Mouse (Mus musculus) adrenal gland, postnatal 36 days (tissue): ENCODE results near the gene Tox3. TPM values are rescaled to one million over a fixed set of nuclear protein-coding genes. Genes with fewer than 3 reads are reported as not detected.

Experiments
- DNase-seq, 2 experiments: peaks; one replicate each; pipeline ENCODE4 v3.0.0; 2021; ENCODE audit warnings: mixed read lengths in 1 of 2
- total RNA-seq, 2 experiments: library from RNA; stranded (reverse); gene quantifications; 2 replicates each; pipeline ENCODE4 v1.2.3; 2021

Gene Tox3
- total RNA-seq, 2 experiments from 2014 or later, result 2.8 to 3.1 TPM

DNA sequence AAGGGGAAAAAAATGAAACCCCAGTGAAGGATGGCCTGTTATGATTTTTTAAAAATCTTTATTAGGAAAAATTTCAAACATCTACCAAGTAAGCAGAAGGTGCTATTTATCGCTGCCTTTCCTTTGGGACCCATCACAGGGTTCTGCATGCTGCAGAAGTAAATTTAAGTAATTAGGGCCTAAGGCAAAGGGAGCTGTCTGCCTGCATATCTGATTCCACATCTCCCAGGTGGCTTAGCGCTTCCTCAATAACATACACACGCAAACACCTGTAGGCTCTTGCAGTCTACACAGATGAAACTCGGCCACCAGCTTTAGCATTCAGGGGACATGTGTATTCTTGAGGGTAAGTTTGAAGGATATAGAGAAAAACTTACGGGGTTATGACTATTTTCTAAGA, 104.2 kb downstream of the Tox3 start:
- no peak for DNase-seq

DNA sequence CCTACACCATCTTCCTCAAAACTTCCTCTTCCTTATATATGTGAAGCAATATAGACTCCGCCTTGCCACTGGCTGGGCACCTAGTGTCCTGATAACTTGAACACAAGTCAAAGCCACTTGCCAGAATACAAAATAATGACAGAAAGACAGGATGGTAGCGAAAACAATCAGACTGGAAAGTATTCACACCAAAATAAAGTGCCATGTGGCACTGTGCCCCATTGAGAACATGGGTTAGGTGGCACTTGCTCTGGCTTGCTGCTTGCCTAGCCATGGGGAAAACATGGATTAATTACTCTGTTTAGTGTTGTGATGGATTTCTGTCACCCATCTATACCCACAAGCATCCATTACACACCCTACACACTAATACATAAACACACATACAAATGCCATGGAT, 105.8 kb downstream of the Tox3 start:
- no peak for DNase-seq

DNA sequence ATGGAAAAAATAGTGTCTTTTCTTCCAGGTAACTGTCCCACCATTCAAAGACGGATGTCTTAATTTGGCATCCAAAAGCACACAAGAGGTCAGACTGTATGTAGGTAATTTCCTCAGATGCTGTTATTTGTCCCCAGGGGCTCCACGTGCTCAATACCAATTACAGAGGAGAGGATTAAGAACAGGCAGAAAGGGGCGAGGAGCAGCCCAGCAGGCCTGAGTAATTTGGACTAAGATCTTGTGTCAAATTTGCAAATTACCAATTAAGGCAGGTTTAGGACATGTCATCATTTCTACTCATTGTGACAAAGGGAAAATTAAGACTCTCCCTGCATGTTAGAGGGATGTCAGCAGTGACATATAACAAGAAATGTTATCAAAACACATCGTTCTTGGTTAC, 106.7 kb downstream of the Tox3 start:
- DNase-seq, result no peak

DNA sequence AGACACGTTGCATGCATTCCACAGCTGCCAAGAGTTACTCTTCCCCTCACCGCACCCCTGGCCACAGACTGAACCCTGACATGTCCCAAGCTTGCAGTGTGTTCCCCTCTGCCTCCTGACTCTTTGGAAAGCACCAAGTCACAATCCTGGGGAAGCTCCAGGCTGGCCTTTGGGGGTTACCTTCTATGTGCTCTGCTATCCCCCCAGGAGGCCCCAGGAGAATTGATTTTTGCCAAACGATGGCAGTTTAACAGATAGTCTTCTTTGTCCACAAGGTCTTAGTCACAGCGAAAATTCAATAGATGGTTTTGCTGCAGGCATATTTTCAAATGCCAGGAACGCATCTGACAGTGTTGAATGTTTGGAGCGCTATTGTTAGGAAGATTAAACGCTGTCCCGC, 115.6 kb downstream of the Tox3 start:
- no peak for DNase-seq

DNA sequence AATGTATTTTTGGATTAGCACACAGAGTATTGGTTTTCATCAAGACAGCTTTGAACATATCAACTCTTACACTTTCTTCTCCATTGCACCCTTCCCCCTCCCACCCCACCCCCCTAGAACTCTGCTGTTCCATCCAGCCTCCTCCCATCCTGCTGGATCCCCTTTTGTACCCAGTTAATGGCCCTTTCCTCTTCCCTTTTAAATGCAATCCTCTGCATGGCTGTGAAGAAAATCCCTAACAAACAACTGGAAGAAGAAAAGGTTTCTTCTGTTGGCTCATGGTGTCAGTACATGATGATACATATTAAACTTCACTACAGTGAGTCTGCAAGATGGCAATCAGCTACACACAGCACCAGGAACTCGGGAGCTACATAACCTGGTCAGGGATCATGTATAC, 124.0 kb downstream of the Tox3 start:
- no peak for DNase-seq

DNA sequence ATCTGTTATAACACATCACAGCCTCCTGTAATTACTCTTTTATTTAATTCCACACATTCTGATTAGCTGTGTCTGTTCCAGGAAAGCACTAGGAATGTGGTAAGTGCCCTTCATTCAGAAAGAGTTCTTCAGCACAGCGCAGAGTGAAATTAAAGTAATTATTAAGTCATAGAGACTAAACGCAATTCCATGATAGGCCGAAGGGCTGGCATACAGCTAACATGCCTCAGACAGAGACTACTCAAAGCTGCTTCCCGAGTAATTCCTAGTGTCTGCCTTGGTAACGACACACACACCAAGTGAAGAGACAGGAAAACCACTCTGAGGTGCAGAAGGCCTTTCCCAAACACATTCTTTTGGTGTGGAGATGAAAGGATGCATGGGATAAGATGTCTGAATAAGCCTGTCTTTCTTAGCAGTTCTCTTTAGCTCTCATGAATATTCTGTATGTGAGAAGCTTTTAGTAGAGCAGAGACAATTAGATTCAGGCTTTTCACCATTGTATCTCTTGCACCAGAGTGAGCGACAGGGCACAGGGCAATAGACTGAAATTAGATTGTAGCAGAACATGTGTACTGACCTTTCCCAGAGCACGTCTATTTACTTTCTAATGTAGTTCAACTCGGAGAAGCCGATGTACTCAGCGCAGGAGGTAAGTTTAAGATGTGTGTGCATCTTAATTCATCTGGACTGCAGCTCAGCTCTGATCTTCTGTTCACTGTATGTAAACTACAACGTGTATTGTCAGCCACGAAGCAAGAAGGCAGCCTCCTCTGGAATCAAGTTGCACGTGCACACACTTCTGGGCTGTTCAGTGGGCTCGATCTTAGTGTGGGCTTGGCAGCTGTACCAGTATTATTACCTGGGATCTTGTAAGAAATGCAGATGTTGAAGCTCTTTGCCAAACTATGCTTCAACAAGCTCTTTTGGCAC, 138.8 kb downstream of the Tox3 start:
- DNase-seq, result no peak
